Mouse (Mus musculus): ENCODE results near the gene Nos1ap.

DNA sequence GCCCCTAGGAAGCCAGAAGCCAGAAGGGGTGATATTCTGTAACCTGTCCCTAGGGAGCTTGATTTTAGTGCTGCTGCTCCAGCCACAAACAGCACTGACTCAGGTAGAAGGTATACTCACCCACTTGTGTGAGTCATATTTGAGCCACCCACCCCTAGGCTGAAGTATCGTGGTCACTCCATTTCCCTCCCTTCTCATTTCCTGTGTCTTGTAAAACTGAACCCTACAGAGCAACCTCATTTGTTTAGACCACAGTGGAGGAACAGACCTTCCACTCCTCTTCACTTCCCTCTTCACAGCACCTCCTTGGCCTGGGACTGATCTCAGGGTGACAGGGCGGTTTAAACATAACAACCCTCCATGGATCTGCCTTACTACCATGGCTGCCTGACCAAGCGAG is 312.6 kb downstream of the Nos1ap start, which contains the start of gene Sh2d1b1:
- TF ChIP-seq CTCF (IDR thresholded peaks at IDR 0.05; ENCODE audit: low read depth) = no peak
- TF ChIP-seq EP300 (IDR thresholded peaks at IDR 0.05; ENCODE audit: low read depth) = no peak

Data from liver, postnatal 0 days (tissue).